Mouse (Mus musculus) CH12.LX (cell line): ENCODE measurements around the gene Nek5.

Experiments used
- EP300 ChIP-seq: IDR thresholded peaks from 2 replicates; pipeline ENCODE4 v1.6.1; 2011; ENCODE audit warnings: low read length, improper control_type of control experiment
- KAT2A ChIP-seq: IDR thresholded peaks from 2 replicates; pipeline ENCODE4 v1.6.1; 2012; ENCODE audit warnings: low read length, improper control_type of control experiment, inconsistent platforms; ENCODE audit not compliant: insufficient replicate concordance

- no peak for TF ChIP-seq KAT2A
- no peak for TF ChIP-seq EP300
Observed at GRCm38 (mm10) chr8:22040153-22040509, 84.7 kb downstream of the Nek5 start.
